Mouse (Mus musculus): ENCODE results near the gene Rhod.

GRCm38 (mm10) chr19:4384322-4384721 lies 54.9 kb downstream of the Rhod start:
- no peak for TF ChIP-seq EP300 (IDR thresholded peaks at IDR 0.05; ENCODE audit: insufficient read depth, low read depth, low read length)
- TF ChIP-seq CTCF (IDR thresholded peaks at IDR 0.05): peak; percentile 48
